20 mouse cellular contexts compared by ENCODE assay signal in the genomic region with DNA sequence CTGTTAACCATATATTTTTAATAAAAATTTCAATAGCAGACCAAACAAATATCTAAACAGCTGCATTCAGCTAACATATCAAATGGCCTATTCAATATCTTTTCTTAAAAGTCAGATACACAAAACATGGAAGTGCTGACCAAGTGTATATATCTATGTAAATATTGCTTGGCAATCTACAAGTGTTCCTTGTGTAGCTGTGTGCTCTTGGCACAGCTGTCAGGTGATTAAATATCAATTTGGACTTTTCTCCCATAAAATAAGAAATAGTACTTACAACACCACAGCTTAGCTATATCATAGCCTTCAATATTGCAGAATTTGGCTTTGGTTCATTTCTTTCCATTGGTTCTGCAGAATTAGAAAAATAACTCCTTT.
A peak's percentile ranks its signal among the peaks of the same experiment; 100 is the strongest.
DNase-seq lines count a peak whose midpoint lies in the region; ATAC-seq and TF ChIP-seq lines count a peak whose summit lies in the region.
"Had no signal": no experiment of that assay in that cellular context is flagged by ENCODE, and none has a peak within 500 bp of the region (broad histone marks: within the 10 kb centered on the region; RNA-seq: fewer than 3 reads in every experiment).

No protein-coding gene starts in this region.

- H3K4me2 ChIP-seq in forebrain, embryonic 13.5 days = no peak overlapping the region
- no peak overlapping the region for H3K4me2 ChIP-seq in forebrain, postnatal 0 days (ENCODE audit: low read depth)
- no peak overlapping the region for H3K4me2 ChIP-seq in midbrain, embryonic 11.5 days
- H3K4me2 ChIP-seq in midbrain, postnatal 0 days (ENCODE audit: low read depth, low read length, poor library complexity, severe bottlenecking) = no peak overlapping the region
- H3K4me2 ChIP-seq in neural tube, embryonic 12.5 days (replicated peaks) = no peak overlapping the region
- H3K4me2 ChIP-seq: embryonic facial prominence, embryonic 15.5 days; heart, embryonic 13.5 days; hindbrain, embryonic 15.5 days had no signal

- no peaks in the 10 kb centered on the region; the same call in 1 of the 2 replicates for H3K27me3 ChIP-seq in forebrain, embryonic 13.5 days
- H3K27me3 ChIP-seq in forebrain, postnatal 0 days (ENCODE audit: insufficient read depth, low read length) = no peaks in the 10 kb centered on the region
- H3K27me3 ChIP-seq in midbrain, embryonic 11.5 days (ENCODE audit: control insufficient read depth, insufficient read depth, low read length) = peaks cover 39% of the 10 kb centered on the region
- peaks cover 19% of the 10 kb centered on the region for H3K27me3 ChIP-seq in midbrain, postnatal 0 days (ENCODE audit: insufficient read depth, low read length)
- H3K27me3 ChIP-seq in neural tube, embryonic 12.5 days (replicated peaks) = no peaks in the 10 kb centered on the region
- H3K27me3 ChIP-seq: embryonic facial prominence, embryonic 15.5 days; heart, embryonic 13.5 days had no signal

- H3K36me3 ChIP-seq in forebrain, embryonic 13.5 days (ENCODE audit: poor library complexity, severe bottlenecking) = no peaks in the 10 kb centered on the region
- no peaks in the 10 kb centered on the region for H3K36me3 ChIP-seq in forebrain, postnatal 0 days (ENCODE audit: insufficient read depth)
- no peaks in the 10 kb centered on the region for H3K36me3 ChIP-seq in midbrain, embryonic 11.5 days (ENCODE audit: control insufficient read depth, insufficient read depth, low read length)
- no peaks in the 10 kb centered on the region for H3K36me3 ChIP-seq in midbrain, postnatal 0 days (ENCODE audit: insufficient read depth, low read length)
- no peaks in the 10 kb centered on the region for H3K36me3 ChIP-seq in neural tube, embryonic 12.5 days
- H3K36me3 ChIP-seq: embryonic facial prominence, embryonic 15.5 days; heart, embryonic 13.5 days; hindbrain, embryonic 15.5 days had no signal

- no peak for DNase-seq in forebrain, postnatal 0 days
- DNase-seq in midbrain, embryonic 11.5 days (ENCODE audit: low spot score, missing footprints) = no peak
- no peak for DNase-seq in midbrain, postnatal 0 days (ENCODE audit: low spot score)
- DNase-seq in neural tube, embryonic 10.5 days (ENCODE audit: extremely low spot score, low spot score) = no peak
- no peak for DNase-seq in left cerebral cortex, adult 18-20 months (ENCODE audit: low spot score in 2 of 2)
- DNase-seq: adrenal gland, adult 2 months; adrenal gland, postnatal 25 days; cerebellum, adult 18-20 months; cerebellum, adult 9-11 months; cerebellum, postnatal 36 days; gastrocnemius, adult 2 months; gastrocnemius, postnatal 25 days; heart, postnatal 36 days had no signal

- no peak overlapping the region for H3K27ac ChIP-seq in forebrain, embryonic 13.5 days
- H3K27ac ChIP-seq in forebrain, postnatal 0 days (ENCODE audit: low read depth, low read length) = no peak overlapping the region
- no peak overlapping the region for H3K27ac ChIP-seq in midbrain, embryonic 11.5 days (ENCODE audit: low read depth, low read length)
- no peak overlapping the region for H3K27ac ChIP-seq in midbrain, postnatal 0 days (ENCODE audit: low read depth, low read length)
- H3K27ac ChIP-seq in neural tube, embryonic 12.5 days = no peak overlapping the region
- H3K27ac ChIP-seq: embryonic facial prominence, embryonic 15.5 days; gastrocnemius, adult 2 months; heart, embryonic 13.5 days; hindbrain, embryonic 15.5 days had no signal

- H3K4me3 ChIP-seq in forebrain, embryonic 13.5 days = no peak overlapping the region
- no peak overlapping the region for H3K4me3 ChIP-seq in forebrain, postnatal 0 days (ENCODE audit: low read depth, low read length)
- H3K4me3 ChIP-seq in midbrain, embryonic 11.5 days (ENCODE audit: low read depth, low read length) = no peak overlapping the region
- H3K4me3 ChIP-seq in midbrain, postnatal 0 days (ENCODE audit: low read depth, low read length) = no peak overlapping the region
- H3K4me3 ChIP-seq in neural tube, embryonic 12.5 days = no peak overlapping the region
- H3K4me3 ChIP-seq: embryonic facial prominence, embryonic 15.5 days; erythroblast, embryonic 14.5 days; gastrocnemius, adult 2 months; heart, embryonic 13.5 days; hindbrain, embryonic 15.5 days had no signal

- no peak for TF ChIP-seq CTCF in forebrain, postnatal 0 days (IDR thresholded peaks at IDR 0.05; ENCODE audit: low read depth)
- no peak for TF ChIP-seq CTCF in midbrain, postnatal 0 days (IDR thresholded peaks at IDR 0.05)

- H3K4me1 ChIP-seq in forebrain, embryonic 13.5 days = peaks cover 9% of the 10 kb centered on the region
- H3K4me1 ChIP-seq in forebrain, postnatal 0 days (ENCODE audit: insufficient read depth) = no peaks in the 10 kb centered on the region
- peaks cover 2% of the 10 kb centered on the region; the same call in 1 of the 2 replicates for H3K4me1 ChIP-seq in midbrain, embryonic 11.5 days (ENCODE audit: control insufficient read depth, insufficient read depth, low read length)
- no peaks in the 10 kb centered on the region for H3K4me1 ChIP-seq in midbrain, postnatal 0 days (ENCODE audit: insufficient read depth, low read length)
- no peaks in the 10 kb centered on the region for H3K4me1 ChIP-seq in neural tube, embryonic 12.5 days
- H3K4me1 ChIP-seq: embryonic facial prominence, embryonic 15.5 days; heart, embryonic 13.5 days; hindbrain, embryonic 15.5 days had no signal

- H3K9ac ChIP-seq in forebrain, embryonic 13.5 days = no peak overlapping the region
- no peak overlapping the region for H3K9ac ChIP-seq in forebrain, postnatal 0 days
- H3K9ac ChIP-seq in midbrain, embryonic 11.5 days (ENCODE audit: low read length) = no peak overlapping the region
- H3K9ac ChIP-seq in midbrain, postnatal 0 days (replicated peaks; ENCODE audit: low read length, poor library complexity, severe bottlenecking) = no peak overlapping the region
- no peak overlapping the region for H3K9ac ChIP-seq in neural tube, embryonic 12.5 days
- H3K9ac ChIP-seq: embryonic facial prominence, embryonic 15.5 days; heart, embryonic 13.5 days; hindbrain, embryonic 15.5 days had no signal

- peaks cover 4% of the 10 kb centered on the region for H3K9me3 ChIP-seq in forebrain, embryonic 13.5 days (replicated peaks)
- H3K9me3 ChIP-seq in forebrain, postnatal 0 days (ENCODE audit: low read length) = no peaks in the 10 kb centered on the region
- H3K9me3 ChIP-seq in midbrain, embryonic 11.5 days (ENCODE audit: control insufficient read depth, low read length) = peaks cover 8% of the 10 kb centered on the region; the same call in 1 of the 2 replicates
- H3K9me3 ChIP-seq in midbrain, postnatal 0 days (ENCODE audit: low read length) = no peaks in the 10 kb centered on the region
- H3K9me3 ChIP-seq in neural tube, embryonic 12.5 days = peaks cover 8% of the 10 kb centered on the region; the same call in 1 of the 2 replicates
- H3K9me3 ChIP-seq: embryonic facial prominence, embryonic 15.5 days; heart, embryonic 13.5 days; hindbrain, embryonic 15.5 days had no signal

- ATAC-seq in forebrain, embryonic 13.5 days = peak; percentile 36; the same call in 1 of the 2 replicates
- no peak for ATAC-seq in forebrain, postnatal 0 days
- ATAC-seq in midbrain, embryonic 11.5 days (ENCODE audit: low FRiP score) = peak; percentile 54
- no peak for ATAC-seq in midbrain, postnatal 0 days (ENCODE audit: low FRiP score)
- peak; percentile 48; the same call in 1 of the 2 replicates for ATAC-seq in neural tube, embryonic 12.5 days (ENCODE audit: low FRiP score, low read depth)
- ATAC-seq: intestine, embryonic 16.5 days had no signal

Comparison
In these comparisons a context has a peak if more than half of its experiments do, and no peak if none do; other contexts are left out.
1. ATAC-seq: peak in forebrain, embryonic 13.5 days (single experiment), midbrain, embryonic 11.5 days (single experiment) and neural tube, embryonic 12.5 days (single experiment); none in forebrain, postnatal 0 days (single experiment) and midbrain, postnatal 0 days (single experiment).